Mouse (Mus musculus) liver, embryonic 14.5 days (tissue): Measurements from ENCODE around the gene Kat6b.

Experiments used
- CTCF ChIP-seq: IDR thresholded peaks from 2 replicates; pipeline ENCODE4 v1.5.1; 2016; ENCODE audit warnings: antibody characterized with exemption, low read depth, control low read depth
- EP300 ChIP-seq: IDR thresholded peaks from 2 replicates; pipeline ENCODE4 v1.6.1; 2016; ENCODE audit warnings: antibody characterized with exemption, low read depth

DNA sequence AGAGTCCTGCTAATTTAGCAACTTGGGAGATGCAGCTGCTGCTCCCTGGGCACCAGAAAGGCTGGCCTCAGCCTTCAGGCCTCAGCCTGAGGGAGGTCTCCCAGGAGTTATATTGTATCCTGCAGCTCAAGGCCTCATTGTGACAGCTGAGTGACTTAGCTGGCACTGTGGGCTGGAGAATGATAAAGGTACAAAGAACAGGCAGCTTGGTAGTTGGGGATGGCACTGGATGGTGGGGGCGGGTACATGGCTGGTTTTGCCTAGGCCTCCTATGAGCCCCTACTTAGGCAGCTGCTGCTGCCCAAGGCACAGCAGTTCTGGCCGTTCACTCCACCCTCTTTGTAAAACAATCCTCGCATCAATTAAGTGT, 7.9 kb downstream of the Kat6b start:
- TF ChIP-seq CTCF (no peak), EP300 (no peak)
